Mouse (Mus musculus) right cerebral cortex, postnatal 14 days (tissue): Measurements from ENCODE around the gene Fkbp1b.
"Not testable (repeated sequence)": the region's sequence is repeated elsewhere in the genome, so short reads cannot be mapped to it uniquely, and the experiment has no call there.

Experiments
- DNase-seq: peaks from one replicate; pipeline ENCODE4 v3.0.0; 2022

Gene Fkbp1b

GRCm38 (mm10) chr12:4841392-4841887, at the start of gene Fkbp1b:
Gene Fkbp1b (minus strand): TSS chr12:4841591.
- DNase-seq = peak; percentile 49

GRCm38 (mm10) chr12:4889891-4890290, 48.5 kb upstream of the Fkbp1b start:
- no peak for DNase-seq

DNA sequence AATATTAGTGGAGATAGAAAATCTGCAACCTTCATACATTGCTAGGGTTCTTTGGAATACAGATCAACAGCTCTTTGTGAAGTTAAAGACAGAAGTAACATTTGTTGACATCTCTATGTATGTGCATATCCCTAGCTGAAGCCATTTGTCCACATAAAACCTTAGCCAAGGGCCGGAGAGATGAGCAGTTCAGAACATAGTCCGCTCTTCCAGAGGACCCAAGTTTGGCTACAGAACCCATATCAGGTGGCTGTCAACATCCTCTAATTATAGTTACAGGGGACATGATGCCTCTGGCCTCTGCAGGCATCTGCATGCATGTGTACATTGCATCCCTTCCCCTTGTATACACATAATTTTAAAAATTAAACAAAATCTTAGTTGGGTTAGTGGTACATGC, 47.9 kb upstream of the Fkbp1b start:
- no peak for DNase-seq

DNA sequence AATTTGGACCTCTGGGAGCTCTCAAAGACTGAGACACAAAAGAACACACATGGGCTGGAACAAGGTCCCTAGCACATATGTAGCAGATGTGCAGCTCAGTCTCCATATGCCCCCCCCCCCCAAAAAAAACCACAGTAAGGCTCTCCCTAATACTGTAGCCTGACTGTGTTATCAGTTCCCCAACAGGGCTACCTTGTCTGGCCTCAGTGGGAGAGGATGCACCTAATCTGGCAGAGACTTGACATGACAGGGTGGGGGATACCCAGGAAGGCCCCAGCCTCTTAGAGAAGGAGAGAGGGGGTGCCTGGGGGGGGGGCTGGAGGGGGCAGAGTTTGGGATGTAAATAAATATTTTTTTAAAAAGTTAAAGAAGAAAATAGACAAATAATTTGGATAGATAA, 47.3 kb upstream of the Fkbp1b start:
- DNase-seq = no peak

DNA sequence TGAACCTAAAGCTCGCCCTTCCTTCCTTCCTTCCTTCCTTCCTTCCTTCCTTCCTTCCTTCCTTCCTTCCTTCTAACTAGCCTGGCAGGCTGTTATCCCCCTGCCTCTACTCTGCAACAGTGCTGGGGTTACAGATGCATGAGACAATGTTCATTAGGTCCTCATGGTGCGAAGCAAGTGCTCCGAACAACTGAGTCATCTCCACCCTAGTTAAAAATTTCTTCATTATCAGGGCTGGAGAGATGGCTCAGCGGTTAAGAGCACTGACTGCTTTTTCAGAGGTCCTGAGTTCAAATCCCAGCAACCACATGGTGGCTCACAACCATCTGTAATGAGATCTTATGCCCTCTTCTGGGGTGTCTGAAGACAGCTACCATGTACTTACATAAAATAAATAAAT, 45.2 kb upstream of the Fkbp1b start:
- not testable (repeated sequence) for DNase-seq

DNA sequence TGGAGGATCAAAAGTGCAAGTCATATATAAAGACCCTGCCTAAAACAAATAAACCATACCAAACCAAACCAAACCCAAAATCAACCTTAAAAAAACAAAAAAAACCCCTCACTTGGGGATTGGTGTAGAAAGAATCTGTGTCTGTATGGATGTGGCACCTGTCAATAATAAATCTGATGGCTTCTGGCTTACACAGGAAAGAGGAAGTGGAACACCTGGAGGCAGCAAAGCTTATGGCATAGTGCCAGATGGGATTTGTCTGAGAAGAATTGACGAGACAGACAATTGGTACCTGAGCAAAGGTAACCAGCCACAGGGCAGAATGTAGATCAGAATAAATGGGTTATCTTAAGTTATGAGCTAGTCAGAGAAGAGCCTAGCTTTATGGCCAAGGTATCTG, 43.7 kb upstream of the Fkbp1b start:
- no peak for DNase-seq

GRCm38 (mm10) chr12:4882086-4882485, 40.7 kb upstream of the Fkbp1b start:
- DNase-seq = no peak

- no peak for DNase-seq
Measured at GRCm38 (mm10) chr12:4879048-4879447, 37.7 kb upstream of the Fkbp1b start.

DNA sequence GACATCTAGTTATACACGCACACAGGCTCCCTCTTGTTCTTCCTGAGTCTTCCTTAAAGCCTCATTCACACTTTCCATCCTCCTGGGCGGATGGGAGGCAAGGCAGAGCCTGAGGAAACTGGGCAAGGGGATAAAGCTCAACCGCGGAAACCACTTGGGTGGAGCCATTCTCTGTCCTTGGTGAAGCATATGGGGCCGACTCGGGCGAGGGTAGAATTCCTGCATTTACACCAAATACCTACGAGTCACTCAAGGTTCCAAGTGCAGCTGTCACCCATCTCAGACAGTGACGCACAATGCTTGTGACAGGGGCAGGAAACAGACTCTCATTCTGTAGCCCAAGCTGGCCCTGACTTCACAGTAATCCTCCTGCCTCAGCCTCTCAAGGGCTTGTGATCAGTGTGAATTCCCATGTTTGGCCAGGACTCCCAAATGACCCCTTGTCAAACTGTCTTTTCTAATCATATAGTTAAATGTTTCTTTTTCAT, 36.9 kb upstream of the Fkbp1b start:
- DNase-seq = no peak

DNA sequence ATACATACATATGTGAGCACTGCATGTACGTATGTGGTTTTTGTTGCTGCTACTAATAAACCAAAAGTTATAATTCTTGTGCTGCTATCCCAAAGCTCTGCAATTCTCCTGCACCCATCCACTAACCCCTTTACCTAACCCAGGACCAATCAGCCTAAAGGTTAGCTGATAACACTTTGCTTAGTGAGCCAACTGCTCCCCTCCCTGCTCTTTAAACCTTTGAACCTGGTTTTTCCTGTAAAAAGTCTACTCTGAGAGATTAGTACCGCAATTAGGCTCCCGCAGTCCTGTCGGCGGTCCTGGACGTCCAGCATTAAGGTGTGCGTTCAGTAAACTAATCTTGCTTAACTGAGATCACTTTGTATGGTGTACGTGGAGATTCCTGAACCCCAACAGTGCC, 34.2 kb upstream of the Fkbp1b start:
- no peak for DNase-seq

GRCm38 (mm10) chr12:4874161-4874927, 33.0 kb upstream of the Fkbp1b start, which contains the start of gene Mfsd2b:
Gene Mfsd2b (minus strand): TSS chr12:4874359.
- DNase-seq = peak; percentile 48

DNA sequence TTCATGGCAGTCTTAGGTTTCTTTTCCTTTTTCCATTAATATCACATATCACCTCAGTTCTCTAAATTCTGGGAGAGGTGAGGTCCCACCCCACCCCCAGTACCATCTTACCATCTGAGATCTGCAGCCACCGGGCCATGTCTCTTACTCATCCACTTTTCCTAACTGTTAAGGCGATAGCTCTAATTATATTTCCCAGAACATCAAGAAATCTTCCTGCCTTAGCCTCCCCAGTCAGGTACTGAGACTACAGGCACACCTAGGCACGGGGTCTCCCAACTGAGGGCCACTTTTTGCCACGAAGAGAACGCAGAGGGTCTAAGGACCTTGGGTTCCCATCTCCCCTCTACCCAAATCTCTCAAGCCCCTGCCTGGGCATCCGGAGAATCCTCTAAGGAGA, 32.1 kb upstream of the Fkbp1b start:
- DNase-seq = no peak

DNA sequence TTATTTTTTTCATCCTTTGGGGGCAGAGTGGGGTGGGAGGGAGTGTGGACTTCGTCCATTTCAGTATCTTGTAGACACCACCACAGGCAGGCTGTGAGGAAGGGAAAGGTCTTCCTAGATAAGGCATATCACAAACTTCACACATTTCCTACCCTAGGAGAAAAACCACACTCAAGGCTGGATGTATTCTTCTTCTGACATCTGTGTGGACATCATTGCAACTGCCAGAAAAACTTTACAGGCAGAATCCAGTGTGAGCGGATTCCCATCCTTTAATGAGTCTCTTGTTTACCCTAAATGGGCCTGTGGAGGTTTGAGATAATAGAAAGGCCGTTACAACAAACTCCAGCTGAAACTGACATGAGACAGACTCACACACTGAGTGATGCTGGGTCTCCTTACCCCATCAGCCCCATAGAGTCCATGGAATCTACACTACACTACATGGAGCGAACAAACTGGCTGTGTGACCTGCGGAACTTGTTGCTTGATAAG, 31.6 kb upstream of the Fkbp1b start:
- no peak for DNase-seq

GRCm38 (mm10) chr12:4872273-4872672, 30.9 kb upstream of the Fkbp1b start:
- DNase-seq = no peak

DNA sequence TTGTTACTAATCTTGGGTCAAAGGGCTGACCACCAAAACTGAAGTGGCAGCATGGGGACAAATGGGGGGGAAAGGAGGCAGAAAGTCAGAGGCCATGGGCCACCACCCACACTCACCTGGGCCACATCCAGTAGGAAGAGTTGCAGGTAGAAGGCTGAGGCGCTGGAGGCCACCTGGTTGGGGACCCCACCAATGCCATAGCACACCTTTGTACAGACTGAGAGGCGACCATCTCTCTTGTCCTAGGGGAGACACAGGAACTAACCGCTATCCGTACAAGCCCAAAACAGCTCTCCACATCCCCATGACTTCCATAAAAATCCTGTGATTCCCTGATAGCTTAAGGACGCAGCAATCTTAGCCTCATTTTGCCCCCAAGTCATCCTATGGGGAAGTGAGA, 29.9 kb upstream of the Fkbp1b start:
- no peak for DNase-seq

DNA sequence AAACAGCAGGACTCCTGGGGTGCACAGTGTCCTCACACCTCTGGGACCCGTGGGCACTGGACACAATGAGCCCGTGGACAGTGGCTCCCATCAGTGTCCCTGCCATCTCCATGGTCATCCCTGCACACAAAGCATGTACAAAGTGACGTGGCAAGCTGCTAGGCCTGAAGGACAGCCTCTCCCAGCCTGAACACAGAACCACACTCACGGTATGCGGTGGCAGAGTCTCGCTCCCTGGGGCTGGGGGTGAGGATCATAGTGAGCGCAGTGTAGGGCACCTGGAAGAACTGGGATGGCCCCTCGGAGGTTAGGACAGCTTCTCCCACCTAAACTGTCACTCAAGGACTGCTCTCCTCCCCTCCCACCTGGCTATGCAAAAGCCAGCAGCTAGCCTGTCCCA, 27.5 kb upstream of the Fkbp1b start:
- no peak for DNase-seq

- peak; percentile 39 for DNase-seq
Measured at GRCm38 (mm10) chr12:4864338-4864690, 22.9 kb upstream of the Fkbp1b start.

DNA sequence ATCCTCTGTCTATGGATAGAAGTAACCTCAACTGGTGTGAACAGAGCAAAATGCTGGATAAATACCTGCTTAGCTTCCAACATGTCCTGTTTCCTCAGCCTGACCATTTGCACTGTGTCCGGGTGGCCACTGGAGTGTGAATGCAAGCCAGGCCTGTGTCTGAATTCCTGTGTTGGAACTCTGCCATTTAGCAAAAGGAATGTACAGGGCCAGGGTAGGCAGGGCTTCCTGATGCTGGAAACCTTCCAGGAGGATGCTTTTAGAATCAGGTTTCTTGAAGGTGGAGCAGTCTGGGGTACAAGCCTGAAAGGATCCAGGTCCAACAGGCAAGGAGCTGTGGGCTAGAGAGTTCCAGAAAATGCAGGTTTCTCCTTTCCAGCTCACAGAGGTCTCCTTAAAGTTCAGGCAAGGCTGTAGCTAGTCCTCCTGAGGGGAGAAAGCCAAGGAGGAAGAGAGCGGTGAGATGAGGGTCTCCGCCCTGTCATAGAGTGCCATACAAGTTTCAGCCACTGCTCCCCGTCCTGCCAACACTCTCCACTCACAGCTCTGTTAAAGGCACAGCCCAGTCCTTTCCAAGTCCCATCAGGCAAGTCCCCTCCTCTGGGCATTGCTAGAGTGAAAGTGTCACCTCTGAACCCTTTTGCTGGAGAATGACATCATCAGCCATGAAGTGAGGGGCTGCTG, 22.4 kb upstream of the Fkbp1b start:
- DNase-seq = no peak

DNA sequence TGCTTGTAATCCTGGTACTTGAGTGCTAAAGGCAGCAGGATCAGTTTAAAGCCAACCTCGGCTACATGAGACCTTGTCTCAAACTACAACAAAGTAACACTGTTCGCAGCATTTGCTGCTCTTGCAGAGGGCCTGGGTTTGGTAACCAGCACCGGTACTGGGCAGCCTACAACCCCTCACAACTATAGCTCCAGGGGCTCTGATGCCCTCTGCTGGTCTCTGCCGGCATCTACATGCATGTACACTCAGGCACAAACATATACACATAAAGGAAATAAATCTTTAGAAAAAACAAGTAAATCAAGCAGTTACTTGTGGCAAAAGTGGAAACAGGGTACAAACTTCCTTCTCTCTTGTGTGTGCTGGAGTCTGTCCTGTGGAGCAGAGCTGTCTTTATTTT, 21.3 kb upstream of the Fkbp1b start:
- no peak for DNase-seq

DNA sequence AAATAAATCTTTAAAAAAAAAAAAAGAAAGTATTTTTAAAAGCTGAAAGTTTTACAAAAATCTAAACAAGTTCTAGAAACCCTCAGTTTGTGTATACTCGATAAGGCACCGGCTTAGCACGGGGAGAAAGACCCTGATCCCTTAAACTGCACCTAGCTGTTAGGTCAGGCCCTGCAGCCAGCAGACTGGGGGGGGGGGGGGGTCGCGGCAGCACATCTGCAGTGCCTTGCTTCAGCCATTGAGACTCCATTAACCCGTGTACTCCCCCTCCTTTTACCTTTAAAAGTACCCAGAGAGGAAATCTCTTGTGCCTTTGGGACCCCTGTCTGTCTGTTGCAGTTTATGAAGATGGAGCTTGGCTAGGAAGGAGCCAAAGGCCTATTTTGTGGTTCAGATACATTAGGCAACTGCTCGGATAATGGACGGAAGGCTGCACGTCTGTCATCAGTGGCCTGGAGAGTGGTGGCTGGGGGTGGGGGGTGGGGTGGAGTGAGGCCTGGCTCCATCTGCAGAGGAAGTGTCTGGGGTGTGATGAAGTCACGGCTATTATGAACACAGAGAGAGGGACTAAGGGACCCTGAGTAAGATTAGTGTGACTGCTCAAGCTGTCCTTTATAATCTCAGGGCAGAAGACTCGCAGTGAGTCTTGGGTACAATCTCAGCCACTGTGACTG, 18.0 kb upstream of the Fkbp1b start:
- no peak for DNase-seq

DNA sequence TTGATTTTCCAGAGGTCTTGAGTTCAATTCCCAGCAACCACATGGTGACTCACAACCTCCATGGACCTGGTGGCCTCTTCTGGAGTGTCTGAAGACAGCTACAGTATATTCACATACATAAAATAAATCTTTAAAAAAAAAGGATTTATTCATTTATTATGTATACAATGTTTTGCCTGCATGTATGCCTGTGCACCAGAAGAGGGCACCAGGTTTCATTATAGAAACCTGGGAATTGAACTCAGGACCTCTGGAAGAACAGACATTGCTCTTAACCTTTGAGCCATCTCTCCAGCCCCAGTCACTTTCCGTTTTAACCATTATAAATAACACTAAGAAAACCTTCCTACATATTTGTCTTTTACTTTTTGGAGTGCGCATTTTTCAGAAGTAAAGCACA, 15.4 kb upstream of the Fkbp1b start:
- DNase-seq = no peak

- no peak for DNase-seq
Measured at GRCm38 (mm10) chr12:4856160-4856559, 14.8 kb upstream of the Fkbp1b start.

GRCm38 (mm10) chr12:4843741-4844140, 2.4 kb upstream of the Fkbp1b start:
- DNase-seq = peak; percentile 40
